Mouse (Mus musculus) induced T-regulatory cell, adult 2 months (primary cell): Measurements from ENCODE around the gene Xpo5.
A peak's percentile ranks its signal among the peaks of the same experiment; 100 is the strongest.

Experiments used
- DNase-seq: peaks from one replicate; pipeline ENCODE4 v3.0.0-alpha.2; 2012; ENCODE audit warnings: low read depth

The Xpo5 gene

DNA sequence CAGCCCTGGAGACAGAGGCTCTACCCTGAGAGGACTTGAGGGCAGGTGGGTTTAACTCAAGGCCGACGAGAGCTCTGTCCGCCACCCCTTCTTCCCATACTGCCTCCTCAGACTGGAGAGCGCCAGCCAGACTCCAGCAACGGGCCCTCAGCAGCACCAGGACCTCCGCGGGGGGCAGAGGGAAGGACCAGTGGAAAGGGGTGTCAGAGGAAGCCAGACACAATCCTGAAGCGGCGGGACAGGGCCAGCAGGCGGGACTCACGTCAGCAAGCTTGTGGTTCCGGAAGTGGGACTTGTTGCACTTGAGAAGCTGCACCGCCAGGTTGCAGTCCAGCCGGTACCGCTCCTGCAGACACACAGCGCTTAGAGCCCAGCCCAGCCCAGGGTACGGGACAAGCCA, 57.1 kb downstream of the Xpo5 start:
- DNase-seq, result no peak

DNA sequence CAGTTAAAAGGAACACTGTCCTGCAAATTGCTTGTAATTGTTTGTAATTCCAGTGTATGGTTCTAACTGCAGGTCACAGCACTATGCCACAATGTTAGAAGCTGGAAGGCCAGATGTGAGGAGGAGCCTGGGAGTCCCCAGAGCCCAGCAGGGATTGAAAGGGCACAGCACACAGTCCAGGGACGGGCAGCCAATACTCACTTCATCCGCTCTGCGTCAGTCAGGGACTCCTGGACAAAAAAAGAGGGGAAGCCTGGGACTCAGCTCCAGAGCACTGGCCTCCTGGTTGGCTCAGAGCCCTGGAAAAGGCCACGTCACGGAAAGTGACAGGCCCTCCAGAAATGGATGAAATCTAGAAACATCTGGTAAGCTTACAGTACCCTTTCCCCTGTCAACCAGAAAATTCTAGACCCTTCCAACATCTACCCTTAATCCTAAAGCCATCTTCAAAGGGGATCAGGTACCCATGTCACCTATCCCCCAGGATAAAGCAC, 59.7 kb downstream of the Xpo5 start:
- DNase-seq, result no peak

DNA sequence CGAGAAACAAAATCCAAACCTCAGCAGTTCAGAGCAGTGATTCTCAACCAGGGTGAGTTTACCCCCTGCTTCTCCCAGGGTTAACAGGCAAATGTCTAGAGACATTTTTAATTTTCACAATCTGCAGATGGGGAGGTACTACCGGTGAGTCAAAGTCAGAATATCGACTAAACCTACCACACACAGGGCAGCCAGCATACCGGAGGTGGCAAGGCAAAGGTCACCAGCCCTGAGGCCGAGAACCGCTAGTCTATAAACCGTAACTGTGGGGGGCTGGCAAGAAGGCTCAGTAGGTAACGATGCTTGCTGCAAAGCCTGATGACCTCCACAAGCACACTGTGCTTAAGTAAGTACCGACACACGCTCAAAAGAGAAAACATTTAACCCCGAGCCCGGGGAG, 62.9 kb downstream of the Xpo5 start:
- no peak for DNase-seq

DNA sequence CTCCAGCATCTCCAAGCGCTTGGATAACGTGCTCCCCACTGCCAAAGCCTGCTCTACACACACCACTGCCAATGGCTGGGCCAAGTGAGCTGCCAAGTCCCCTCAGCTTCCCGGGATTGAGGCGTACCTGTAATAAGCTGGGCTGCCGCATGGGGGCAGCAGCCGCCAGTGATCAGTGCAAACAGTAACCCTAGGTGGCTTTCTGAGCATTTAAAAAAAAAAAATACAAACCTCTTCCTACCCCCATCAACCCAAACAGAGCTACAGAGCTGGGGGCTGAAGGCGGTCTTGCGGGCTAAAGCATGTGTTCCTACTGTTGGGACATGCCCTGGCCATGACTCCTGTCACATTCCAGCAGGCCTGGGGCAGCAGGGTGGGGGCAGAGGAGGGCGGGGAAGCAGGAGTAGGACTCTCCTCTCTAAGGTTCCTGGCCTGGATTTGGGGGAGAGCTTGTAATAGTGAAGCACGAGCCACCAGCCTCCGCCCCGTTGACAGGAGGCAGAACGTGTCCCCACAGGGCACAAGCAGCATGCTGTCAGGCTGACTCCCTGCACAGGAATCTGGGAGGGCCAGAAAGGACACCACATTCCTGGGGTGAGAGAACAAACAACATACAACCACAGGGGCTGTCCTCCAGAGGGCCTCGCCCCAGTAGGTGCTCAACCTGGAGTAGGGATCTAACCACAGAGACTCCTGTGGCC, 63.5 kb downstream of the Xpo5 start:
- DNase-seq, result peak; percentile 80

DNA sequence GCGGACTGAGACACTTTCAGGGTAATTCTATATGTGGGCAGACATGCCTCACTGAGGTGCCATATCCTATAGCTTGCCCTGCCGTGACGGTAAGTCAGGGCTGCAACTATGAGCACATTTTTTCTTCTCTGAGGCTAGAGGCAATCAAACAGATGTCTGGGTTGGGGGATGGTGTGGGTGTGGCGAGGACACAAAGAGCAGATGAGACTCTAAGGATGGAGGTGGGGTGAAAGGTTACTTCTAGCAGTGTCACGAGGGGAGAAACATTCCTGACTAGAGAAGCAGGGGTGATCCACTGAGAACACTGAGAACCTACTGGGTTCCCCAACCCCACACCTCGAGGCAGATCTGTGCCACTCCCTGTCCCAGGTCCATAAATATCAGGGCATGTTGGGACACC, 64.4 kb downstream of the Xpo5 start:
- DNase-seq, result no peak

DNA sequence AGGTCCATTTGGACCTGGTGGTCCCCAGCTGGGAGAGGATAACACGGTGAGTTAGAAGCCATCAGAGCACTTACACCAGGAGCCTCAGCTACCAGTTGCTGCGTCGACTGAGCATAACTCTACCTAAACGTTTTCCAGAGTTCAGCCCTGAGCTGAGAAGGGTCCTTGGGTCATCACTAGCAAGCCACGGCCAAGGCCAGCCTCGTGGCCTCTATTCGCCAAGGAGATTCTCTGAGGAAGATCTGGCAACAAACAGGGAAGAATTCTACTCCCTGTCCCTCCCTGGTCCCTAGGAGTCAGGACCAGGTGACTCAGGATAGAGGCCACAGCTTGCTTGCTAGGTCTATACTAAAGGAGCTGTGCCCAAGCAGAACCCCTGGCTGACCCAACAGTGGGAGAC, 64.9 kb downstream of the Xpo5 start:
- DNase-seq, result no peak

DNA sequence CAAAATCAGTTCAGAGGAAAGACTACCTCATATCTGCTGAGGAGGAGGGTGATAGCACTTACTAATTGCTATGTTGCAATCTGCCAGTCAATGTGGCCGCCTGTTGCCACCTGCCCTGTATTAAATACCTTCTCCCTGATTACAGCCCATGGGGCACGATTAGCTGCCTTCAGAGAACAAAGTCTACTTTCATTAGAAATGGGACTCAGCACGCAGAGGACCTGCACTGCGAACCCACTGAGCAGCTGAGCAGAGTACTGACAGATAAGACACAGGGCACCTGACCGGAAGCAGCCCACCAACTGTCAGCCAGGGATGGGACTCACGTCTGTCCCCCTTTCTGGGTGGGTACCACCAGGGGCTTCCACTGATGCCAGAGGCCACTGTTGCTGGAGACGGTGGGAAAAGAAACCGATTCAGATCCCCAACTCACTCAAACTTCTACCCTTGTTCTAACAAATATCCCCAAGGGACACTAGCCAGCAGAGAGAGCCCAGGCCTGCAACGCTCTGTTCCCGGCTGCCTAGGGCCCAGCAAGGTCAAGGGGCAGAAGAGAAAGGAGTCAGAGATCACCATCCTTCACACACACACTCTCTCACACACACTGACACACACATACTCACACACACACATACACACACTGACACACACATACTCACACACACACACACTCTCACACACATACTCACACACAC, 65.6 kb downstream of the Xpo5 start:
- no peak for DNase-seq

DNA sequence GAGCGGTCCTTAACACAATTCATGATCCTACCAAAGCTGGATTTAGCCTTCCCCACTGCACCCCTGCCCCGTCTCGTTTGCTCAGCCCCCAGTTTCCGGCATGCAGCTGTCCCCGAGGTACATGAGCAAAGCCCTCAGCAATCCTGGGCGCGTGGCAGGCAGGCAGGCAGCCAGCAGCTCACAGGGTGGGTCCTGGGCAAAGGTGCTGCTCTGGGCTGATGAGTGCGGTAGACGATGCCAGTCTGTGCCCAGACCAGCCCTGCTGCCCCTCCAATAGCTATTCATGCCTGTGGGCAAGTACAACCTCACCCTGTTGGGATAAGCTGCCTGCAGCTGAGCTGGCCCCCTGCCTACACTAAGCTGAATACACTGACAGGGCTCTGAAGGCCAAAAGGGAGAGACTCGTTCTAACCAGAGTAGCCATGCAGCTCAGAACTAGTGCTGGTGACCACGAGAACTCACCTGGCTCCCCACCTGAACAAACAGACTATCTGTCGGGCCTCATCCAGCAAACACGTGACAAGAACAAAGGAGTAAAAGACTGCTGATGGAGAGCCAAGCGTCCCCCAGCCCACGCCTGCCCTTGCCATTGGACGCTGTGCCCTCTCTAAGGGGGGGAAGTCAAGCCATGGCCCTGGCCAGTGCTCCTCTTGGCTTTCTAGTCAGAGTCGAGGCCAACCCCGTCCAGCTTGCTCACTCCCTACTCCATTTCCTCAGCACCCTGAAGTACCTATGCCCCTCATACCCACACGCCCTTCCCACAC, 67.4 kb downstream of the Xpo5 start:
- DNase-seq, result no peak

DNA sequence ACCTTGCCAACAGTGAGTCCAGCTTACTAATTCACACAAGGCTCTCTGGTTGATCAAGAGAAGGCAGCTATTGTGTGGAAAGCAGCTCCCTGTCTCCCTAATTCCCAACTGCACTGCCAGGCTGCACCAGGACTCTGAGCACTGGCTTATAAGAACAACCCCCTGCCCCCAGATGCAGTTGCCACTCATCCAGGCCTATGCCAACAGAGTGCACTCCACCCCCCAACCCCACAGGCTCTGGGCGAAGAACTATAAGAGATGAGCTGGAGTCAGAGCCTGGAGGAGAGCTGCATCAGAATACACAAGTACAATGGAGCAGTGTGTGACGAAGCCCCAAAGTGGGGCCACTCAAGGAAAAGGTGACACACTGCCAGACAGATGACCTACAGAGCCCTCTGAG, 69.5 kb downstream of the Xpo5 start:
- DNase-seq, result no peak

DNA sequence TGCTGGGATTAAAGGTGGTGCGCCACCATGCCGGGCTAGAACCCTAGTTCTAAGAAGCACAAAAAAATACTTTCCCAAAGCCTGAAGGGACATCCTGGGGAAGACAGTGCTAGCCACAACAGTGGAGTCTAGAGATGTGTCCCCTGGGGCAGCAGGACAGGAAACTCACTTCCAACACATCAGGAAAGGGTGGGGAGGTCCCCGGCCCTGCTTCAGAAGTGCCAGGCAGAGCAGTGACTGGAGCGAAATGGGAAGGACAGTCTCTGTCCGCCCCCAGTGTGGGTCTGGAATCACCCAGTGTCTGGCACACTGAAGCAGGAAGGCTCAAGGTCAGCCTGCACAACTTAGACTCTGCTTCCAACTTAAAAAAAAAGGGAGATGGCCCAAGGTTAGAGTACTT, 70.1 kb downstream of the Xpo5 start:
- no peak for DNase-seq

DNA sequence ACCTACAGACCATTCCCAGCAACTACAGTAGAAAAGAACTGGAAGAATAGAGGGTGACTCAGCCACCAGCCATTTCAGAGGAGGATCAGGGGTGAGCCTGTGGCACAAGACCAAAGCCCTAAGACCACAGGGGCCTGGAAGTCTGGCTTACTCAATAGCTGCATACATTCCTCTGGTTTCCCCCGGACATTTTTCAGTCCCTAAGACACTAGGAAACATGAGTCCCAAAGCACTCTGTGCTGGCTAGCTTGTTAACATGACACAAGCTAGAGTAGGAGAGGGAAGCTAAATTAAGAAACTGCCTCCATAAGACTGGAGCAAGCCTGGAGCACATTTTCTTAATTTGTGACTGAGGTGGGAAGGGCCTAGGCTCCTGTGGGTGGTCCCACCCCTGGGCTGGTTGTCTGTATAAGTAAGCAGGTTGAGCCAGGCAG, 71.2 kb downstream of the Xpo5 start:
- no peak for DNase-seq

DNA sequence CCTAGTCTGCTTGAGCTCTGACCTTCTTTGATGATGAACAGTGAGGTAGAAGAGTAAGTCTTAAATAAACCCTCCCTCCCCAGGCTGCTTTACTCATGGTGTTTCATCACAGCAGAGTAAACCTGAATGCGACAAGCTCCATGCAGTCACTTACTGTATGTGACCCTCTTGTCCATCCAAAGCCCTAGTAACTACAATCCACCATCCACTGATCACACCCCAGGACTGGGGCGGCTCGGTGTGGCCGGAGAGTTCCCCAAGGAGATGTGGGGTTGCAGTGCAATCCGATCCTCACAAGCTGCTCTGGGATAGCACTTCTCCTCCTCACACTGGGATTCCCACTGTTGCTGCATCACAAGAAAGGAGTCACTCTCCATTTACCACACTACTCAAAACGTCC, 71.9 kb downstream of the Xpo5 start:
- no peak for DNase-seq

DNA sequence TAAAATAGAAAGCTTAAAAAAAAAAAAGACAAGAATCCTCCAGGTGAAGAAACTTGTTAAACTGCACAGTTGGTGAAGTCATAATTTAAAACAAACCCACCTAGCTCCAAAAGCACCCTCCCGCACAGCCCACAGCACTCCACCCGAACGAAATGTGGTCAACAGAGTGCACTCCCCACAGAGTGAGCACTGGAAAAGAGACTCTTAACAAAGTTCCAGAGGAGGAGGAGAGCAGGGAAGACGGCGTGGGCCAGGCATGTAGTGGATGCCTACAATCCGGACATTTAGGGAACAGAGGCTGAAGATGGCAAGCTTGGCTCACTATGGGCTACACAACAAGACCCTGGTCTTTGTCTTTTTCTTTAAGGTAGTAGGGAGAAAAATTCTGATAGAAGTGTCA, 72.5 kb downstream of the Xpo5 start:
- DNase-seq, result no peak

DNA sequence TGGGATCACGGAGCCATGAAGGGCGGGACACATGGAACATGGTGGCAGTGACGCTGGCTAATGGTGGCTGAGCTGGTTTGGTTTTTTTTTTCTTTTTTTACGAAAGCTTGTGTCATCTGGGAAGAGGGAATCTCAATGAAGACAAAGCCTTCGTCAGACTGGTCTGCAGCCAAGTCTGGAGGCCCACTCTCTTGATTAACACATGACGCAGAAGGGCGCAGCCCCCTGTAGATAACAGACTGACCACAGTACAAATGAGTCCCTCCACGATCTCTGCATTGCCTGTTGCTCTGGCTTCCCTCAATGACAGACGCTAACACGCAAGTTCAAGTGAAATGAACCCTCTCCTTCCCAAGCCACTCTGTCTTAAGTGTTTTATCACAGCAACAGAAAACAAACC, 72.9 kb downstream of the Xpo5 start:
- no peak for DNase-seq

DNA sequence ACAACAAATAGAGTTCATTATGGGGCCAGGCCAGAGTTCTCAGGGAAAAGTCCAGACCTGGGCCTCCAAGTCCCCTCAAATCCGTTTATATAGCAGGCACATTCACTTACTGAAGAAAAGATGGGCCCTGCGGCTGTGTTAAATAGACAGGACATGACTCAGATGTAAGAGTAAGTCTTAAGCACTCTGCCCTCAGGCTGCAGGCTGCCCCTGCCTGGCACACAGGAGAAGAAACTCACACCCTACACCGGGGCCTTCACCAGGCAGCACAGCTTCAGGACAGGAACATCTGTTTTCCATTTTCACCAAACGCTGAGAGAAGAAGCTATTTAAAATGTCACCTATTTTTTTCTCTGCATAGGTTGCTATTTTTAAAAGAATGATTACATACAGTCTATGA, 75.0 kb downstream of the Xpo5 start:
- DNase-seq, result no peak

DNA sequence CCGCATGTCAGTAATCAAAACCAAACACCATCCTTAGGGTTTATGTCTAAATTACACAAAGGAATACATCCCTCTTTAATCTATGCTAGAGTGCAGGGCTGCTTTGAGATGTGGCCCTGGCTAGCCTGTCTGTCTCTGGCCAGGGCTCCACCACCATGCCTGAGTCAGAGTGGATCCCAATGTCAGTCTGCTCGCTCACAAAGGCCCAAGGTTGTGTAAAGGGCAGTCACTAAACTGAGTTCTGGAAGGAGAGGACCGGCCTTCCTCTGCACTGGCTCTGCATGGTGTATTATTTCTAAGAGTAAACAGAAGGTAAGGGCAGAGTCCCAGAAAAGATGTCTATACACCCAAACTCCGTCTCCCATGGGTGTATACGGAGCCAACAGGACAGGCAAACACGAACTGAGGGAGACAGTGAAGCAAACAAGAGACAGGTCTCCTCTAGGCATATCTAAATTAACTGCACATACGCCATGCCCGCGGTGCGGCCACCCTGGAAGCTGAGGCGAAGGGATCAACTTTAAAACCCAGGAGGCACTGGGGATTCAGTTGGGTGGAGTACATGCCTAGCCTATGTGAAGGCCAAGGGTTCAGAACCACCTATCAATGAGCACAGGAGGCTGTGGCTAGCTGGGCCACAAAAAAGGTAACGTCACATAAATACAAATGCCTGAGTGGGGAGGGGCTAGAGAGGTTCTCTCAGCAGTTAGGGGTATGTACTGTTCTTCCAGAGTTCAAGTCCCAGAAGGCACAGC, 75.6 kb downstream of the Xpo5 start:
- no peak for DNase-seq

DNA sequence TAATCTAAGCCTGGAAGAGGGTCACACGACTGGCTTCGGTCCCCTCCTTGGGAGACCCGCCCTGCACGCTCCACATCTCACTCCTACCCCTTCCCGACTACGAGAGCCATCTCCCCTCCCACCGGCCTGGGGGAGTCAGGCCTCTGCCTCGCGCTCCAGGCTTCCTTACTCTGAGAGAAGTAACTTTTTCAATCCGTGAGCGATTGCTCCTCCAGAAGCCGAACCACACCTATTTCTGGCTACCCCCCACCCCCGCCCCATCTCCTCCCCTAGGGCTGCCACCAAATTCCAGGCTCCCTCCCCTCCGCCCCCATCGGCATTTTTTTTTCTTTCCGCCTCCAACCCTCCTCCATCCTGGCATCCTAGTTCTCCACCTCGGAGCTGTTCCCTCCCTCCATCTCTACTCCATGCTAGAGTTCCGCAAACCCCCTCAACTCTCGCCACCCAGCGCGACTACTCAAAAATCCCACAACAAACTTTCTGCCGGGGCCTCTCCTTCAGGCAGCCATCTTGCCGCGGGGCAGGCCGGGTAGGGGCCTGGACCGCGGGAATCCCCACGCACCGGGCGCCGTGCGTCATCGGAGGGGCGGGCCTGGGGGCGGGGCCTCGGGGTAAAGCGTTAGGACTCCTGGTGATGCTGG, 80.0 kb downstream of the Xpo5 start, which contains the start of gene Tjap1:
Gene Tjap1, minus strand, starts transcription at position 544 of the 641 bp plus-strand sequence.
- peak; percentile 94 for DNase-seq

DNA sequence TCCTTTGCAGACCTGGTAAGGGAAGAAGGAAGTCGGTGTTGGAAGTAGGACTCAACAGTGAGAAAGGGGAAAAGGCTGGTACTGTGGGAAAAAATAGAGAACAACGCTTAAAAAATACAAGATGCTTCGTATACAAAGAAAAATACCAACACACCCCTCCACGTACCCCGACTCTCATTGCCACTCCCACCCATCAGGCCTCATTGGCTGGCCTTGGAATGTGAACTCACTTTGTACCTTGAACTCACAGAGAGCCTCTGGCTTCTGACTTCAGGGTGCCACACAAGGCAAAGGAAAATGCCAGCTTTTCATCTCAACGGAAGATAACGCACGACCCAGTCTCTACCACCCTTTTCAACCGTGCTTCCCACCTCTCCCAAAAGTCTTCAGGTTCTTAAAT, 80.6 kb downstream of the Xpo5 start:
- no peak for DNase-seq

DNA sequence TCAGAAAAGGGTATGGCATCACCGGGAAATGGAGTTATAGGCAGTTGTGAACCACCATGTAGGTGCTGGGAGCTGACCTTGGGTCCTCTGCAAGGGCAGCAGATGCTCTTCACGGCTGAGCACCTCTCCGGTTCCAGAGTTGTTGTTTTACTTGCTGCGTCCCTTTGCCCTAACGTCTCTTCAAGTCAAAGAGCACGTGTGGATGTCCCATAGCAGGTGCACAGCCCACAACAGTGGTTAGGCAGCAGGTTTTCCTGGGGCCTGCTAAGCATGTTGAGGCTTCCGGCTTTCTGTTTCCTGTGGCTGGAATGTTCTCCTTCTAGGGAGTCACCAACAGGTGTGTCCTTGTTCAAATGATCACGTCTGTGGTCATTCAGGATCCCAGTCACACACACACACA, 81.3 kb downstream of the Xpo5 start:
- peak; percentile 35 for DNase-seq

DNA sequence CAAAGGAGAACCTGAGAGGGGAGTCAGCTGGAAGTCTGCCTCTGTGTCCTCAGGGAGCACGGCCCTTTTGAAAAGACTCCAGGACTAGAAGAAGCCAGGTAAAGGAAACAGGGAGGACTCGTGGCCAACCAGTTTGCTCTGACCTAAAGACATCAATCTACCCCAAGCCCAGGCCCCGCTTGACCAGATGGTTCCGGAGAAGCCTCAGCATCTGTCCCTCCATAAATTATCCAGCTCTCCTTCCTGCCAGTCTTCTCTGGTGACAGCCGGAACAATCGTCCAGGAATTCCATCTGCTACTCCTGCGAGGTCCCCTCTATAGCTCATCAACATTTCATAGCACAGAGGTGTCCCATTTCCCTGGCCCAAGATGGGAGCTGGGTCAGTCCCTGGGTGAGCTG, 82.1 kb downstream of the Xpo5 start:
- DNase-seq, result no peak

DNA sequence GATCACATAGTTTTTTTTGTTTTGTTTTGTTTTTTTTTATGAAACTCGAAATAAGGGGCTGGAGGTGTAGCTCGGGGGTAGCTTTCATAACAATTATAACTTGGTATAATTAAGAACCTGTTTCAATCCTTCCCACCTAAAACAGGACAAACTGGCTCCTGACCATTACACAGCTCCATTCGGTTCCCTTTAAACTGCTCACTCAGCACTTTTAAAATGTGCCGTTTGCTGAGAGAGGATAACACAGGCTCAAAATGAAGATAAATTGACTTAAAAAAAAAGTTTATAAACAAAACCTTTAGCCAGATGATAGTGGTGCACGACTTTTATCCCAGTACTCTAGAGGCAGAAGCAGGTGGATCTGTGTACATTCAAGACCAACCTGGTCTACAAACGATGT, 82.8 kb downstream of the Xpo5 start:
- no peak for DNase-seq

DNA sequence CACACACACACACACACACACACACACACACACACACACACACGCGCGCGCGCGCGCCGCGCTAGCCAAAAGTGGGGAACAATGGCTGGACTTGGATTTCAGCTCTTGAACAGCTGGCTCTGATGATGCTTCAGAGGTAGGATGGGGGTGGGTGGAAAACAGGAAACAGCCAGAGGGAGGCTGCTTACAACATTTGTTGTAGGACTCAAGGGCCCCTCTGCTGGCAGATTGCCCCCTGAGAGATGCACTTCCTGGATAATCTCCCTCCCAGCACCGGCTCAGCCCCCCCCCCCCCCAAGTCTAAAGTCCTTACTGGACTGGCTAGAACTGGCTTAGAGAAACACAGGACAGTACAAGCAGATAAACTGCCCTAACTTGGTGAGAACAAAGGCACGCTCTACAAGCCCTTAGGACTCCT, 85.1 kb downstream of the Xpo5 start:
- DNase-seq, result no peak
